Mouse (Mus musculus) lung, postnatal 10 days (tissue): ENCODE results near the gene Rbak.
"Not testable (repeated sequence)": the region's sequence is repeated elsewhere in the genome, so short reads cannot be mapped to it uniquely, and the experiment has no call there.

Source experiments
- DNase-seq: peaks from one replicate; pipeline ENCODE4 v3.0.0; 2021

The Rbak gene

GRCm38 (mm10) chr5:143134216-143135010 is 46.2 kb downstream of the Rbak start:
- DNase-seq, result not testable (repeated sequence)

- DNase-seq, result no peak
Observed at GRCm38 (mm10) chr5:143132935-143133514, 47.5 kb downstream of the Rbak start.

- DNase-seq, result no peak
Observed at GRCm38 (mm10) chr5:143130342-143130741, 50.2 kb downstream of the Rbak start.

GRCm38 (mm10) chr5:143129101-143129500 is 51.5 kb downstream of the Rbak start:
- DNase-seq, result no peak

GRCm38 (mm10) chr5:143127837-143128236 is 52.7 kb downstream of the Rbak start:
- no peak for DNase-seq

- no peak for DNase-seq
Observed at GRCm38 (mm10) chr5:143126908-143127307, 53.7 kb downstream of the Rbak start.

- DNase-seq, result no peak
Observed at GRCm38 (mm10) chr5:143126089-143126488, 54.5 kb downstream of the Rbak start.

- no peak for DNase-seq
Observed at GRCm38 (mm10) chr5:143125601-143126000, 55.0 kb downstream of the Rbak start.

- no peak for DNase-seq
Observed at GRCm38 (mm10) chr5:143124805-143125378, 55.7 kb downstream of the Rbak start.

- DNase-seq, result no peak
Observed at GRCm38 (mm10) chr5:143122673-143123072, 57.9 kb downstream of the Rbak start.
